Mouse (Mus musculus): ENCODE data around the gene Tbc1d7. TPM values are rescaled to one million over a fixed set of nuclear protein-coding genes. Genes with fewer than 3 reads are reported as not detected.
A peak's percentile ranks its signal among the peaks of the same experiment; 100 is the strongest.

Tbc1d7 gene
- total and polyA plus RNA-seq, 2 experiments from 2014 or later, result 39.9 to 86.6 TPM

DNA sequence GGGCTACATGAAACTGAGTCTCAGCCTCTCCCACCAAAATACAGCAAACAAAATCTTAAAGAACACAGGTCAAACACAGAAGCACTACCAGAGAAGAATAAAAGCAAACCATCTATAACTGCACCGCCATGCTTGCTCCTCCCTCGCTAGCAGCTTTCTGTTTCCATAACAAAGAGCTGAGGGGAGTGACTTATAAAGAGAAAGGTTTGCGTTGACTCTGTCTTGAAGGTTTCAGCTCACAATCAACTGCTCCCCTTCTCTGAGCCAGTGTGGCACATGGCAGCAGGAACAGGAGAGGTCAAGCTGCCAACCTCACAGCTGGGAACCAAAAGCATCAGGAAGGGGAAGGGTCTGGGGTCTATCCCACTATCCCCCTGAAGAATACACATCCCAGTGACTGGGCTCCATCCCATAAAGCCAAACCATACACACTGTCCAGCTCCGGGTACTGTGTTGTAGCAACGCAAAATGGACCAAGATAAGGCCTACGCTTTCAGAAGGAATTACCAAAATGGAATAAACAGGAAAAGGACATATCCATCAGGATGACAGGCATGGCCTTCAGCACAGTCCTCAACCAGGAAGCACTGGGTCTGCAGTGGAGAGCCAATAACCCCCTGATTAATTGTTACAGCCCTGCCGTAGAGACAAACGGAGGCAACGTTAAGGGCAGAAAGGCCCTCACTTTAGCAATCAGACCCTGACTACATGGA lies 44.8 kb upstream of the Tbc1d7 start:
- Histone ChIP-seq H3K4me3 (ENCODE audit: low read length) (no peak overlapping the region), H3K9ac (replicated peaks; ENCODE audit: low read length) (no peak overlapping the region), H3K27me3 (ENCODE audit: insufficient read depth, low read length) (no peaks in the 10 kb centered on the region), H3K27ac (peak overlapping the region; percentile 41; the same call in 1 of the 2 replicates), H3K4me1 (ENCODE audit: insufficient read depth, low read length) (peaks cover 9% of the 10 kb centered on the region), H3K4me2 (ENCODE audit: low read depth, low read length) (peak overlapping the region; percentile 38; the same call in 1 of the 2 replicates), H3K36me3 (ENCODE audit: insufficient read depth, low read length) (no peaks in the 10 kb centered on the region), H3K9me3 (ENCODE audit: low read length) (no peaks in the 10 kb centered on the region)
- 79% methylated on average over 9 of the region's 9 CpGs for WGBS
- DNase-seq (ENCODE audit: low spot score) (no peak), ATAC-seq (no peak)
- TF ChIP-seq CTCF (IDR thresholded peaks at IDR 0.05; ENCODE audit: low read depth), result no peak

DNA sequence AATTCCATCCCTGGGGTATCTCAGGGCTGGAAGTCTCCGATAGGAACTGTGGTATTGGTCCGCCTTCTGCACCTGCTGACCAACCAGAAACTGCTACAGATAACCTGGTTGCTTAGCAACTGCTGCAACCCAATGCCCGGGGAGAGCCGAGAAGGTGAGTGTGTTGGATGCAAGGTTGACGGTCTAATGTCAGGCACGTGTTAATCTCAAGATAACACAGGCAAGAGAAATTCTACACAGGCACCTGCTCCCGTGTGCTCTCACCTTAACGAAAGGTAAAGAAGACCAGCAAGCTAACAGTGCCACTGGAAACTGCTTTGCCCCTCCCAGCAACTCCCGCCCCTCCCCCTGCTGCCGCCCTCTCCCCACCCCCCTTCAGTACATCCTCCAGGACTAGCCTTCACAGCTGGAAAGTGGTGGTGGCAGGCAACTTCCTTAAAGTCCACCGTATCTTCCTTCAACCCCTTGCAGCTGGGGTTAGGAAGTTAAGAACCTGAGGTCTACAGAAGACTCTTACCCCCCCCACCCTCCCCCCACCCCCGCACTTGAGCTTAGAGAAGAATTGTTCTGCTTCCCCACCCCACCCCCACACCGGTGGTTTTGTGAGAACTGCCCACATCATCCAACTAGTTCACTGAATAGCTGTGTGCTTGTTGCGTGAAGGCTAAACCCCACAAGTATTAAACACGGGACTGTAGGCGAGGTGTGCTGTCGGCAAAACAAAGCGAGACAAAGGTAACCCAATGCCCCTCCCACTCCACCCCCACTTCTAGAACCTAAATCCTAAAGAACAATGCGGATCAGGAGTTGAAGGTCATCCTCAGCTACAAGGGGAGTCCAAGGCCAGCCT lies 44.1 kb upstream of the Tbc1d7 start:
- ATAC-seq, result peak; percentile 88
- Histone ChIP-seq H3K4me1 (ENCODE audit: insufficient read depth, low read length) (peaks cover 9% of the 10 kb centered on the region), H3K9me3 (ENCODE audit: low read length) (no peaks in the 10 kb centered on the region), H3K4me3 (ENCODE audit: low read length) (peak overlapping the region; percentile 5; the same call in 1 of the 2 replicates), H3K36me3 (ENCODE audit: insufficient read depth, low read length) (no peaks in the 10 kb centered on the region), H3K27me3 (ENCODE audit: insufficient read depth, low read length) (no peaks in the 10 kb centered on the region), H3K9ac (replicated peaks; ENCODE audit: low read length) (no peak overlapping the region), H3K4me2 (ENCODE audit: low read depth, low read length) (peak overlapping the region; percentile 38), H3K27ac (peak overlapping the region; percentile 41; the same call in 1 of the 2 replicates)
- peak; percentile 78 for DNase-seq (ENCODE audit: low spot score)
- TF ChIP-seq CTCF (IDR thresholded peaks at IDR 0.05; ENCODE audit: low read depth), result no peak
- WGBS, result 19% methylated on average over 19 of the region's 19 CpGs

DNA sequence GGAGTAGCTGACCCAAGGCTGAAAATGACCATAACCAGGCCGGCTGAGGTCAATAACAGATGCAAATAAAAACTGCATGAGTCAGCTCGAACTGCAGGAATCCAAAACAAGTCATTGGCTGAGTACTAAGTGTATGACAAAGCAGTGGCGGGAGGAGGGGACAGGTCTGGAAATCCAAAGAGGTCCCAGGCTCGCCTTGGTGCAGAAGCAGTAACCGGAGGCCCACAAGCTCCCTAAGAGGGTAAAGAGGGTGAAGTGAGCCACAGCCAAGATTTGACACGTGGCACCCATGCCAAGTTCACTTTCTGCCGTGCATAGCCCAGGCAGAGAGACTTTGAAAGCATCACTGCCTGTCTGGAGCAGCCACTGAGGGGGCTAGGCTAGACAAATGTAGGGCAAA lies 41.0 kb upstream of the Tbc1d7 start:
- TF ChIP-seq CTCF (IDR thresholded peaks at IDR 0.05; ENCODE audit: low read depth), result no peak
- ATAC-seq (no peak), DNase-seq (ENCODE audit: low spot score) (no peak)
- Histone ChIP-seq H3K4me2 (ENCODE audit: low read depth, low read length) (no peak overlapping the region), H3K4me3 (ENCODE audit: low read length) (no peak overlapping the region), H3K4me1 (ENCODE audit: insufficient read depth, low read length) (peaks cover 6% of the 10 kb centered on the region; the same call in 1 of the 2 replicates), H3K9ac (replicated peaks; ENCODE audit: low read length) (no peak overlapping the region), H3K9me3 (ENCODE audit: low read length) (no peaks in the 10 kb centered on the region), H3K27me3 (ENCODE audit: insufficient read depth, low read length) (no peaks in the 10 kb centered on the region), H3K36me3 (ENCODE audit: insufficient read depth, low read length) (no peaks in the 10 kb centered on the region), H3K27ac (no peak overlapping the region)
- 37% methylated on average over 7 of the region's 7 CpGs for WGBS

DNA sequence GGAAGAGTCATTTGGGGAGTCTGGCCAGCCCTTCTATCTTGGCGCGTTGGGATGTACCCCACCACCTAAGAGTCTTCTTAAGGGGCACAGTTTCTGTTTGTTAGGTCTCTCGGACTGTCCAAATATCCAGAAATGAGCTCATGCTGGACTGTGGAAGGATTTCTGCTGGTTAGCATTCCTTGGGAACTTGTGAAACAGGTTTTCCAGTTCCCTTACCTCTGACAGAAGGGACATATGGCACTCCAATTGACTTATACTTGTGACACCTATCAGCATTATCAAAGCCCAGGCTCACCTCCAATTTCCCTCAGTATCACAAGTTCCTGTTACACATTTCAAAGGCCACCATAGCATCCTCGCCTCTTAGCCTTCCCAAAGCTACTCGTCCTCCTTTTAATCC lies 39.7 kb upstream of the Tbc1d7 start:
- no peak for TF ChIP-seq CTCF (IDR thresholded peaks at IDR 0.05; ENCODE audit: low read depth)
- Histone ChIP-seq H3K4me3 (ENCODE audit: low read length) (no peak overlapping the region), H3K27me3 (ENCODE audit: insufficient read depth, low read length) (no peaks in the 10 kb centered on the region), H3K4me1 (ENCODE audit: insufficient read depth, low read length) (peaks cover 4% of the 10 kb centered on the region; the same call in 1 of the 2 replicates), H3K4me2 (ENCODE audit: low read depth, low read length) (no peak overlapping the region), H3K9ac (replicated peaks; ENCODE audit: low read length) (no peak overlapping the region), H3K27ac (no peak overlapping the region), H3K9me3 (ENCODE audit: low read length) (no peaks in the 10 kb centered on the region), H3K36me3 (ENCODE audit: insufficient read depth, low read length) (no peaks in the 10 kb centered on the region)
- DNase-seq (ENCODE audit: low spot score), result no peak
- 92% methylated on average over 5 of the region's 5 CpGs for WGBS
- ATAC-seq, result no peak

DNA sequence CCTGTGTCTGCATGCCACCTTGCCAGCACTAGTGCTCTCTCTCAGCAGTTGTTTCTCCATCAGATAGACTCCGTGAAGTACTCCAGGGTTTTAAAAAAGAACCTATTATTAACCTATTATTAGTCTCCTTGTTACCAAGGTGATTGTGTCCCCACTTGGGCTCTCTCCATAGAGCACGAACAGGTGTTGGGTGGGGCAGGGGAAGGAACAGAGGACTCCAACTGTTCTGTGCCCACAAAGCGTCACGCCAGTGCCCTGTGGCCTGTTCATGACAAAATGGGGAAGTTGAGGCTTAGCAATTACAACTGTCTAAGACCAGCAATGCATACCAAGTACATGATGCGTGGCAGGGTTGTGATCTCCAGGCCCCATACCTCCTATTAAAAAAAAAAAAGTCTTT lies 38.3 kb upstream of the Tbc1d7 start:
- no peaks in the 10 kb centered on the region for H3K9me3 ChIP-seq (ENCODE audit: low read length)
- 66% methylated on average over 5 of the region's 5 CpGs for WGBS
- TF ChIP-seq CTCF (IDR thresholded peaks at IDR 0.05; ENCODE audit: low read depth), result no peak
- H3K27ac ChIP-seq, result no peak overlapping the region
- DNase-seq (ENCODE audit: low spot score) (no peak), ATAC-seq (no peak)
- H3K4me1 ChIP-seq (ENCODE audit: insufficient read depth, low read length), result no peaks in the 10 kb centered on the region
- H3K4me3 ChIP-seq (ENCODE audit: low read length), result no peak overlapping the region
- no peaks in the 10 kb centered on the region for H3K36me3 ChIP-seq (ENCODE audit: insufficient read depth, low read length)
- H3K9ac ChIP-seq (replicated peaks; ENCODE audit: low read length), result no peak overlapping the region
- H3K27me3 ChIP-seq (ENCODE audit: insufficient read depth, low read length), result no peaks in the 10 kb centered on the region
- no peak overlapping the region for H3K4me2 ChIP-seq (ENCODE audit: low read depth, low read length)

DNA sequence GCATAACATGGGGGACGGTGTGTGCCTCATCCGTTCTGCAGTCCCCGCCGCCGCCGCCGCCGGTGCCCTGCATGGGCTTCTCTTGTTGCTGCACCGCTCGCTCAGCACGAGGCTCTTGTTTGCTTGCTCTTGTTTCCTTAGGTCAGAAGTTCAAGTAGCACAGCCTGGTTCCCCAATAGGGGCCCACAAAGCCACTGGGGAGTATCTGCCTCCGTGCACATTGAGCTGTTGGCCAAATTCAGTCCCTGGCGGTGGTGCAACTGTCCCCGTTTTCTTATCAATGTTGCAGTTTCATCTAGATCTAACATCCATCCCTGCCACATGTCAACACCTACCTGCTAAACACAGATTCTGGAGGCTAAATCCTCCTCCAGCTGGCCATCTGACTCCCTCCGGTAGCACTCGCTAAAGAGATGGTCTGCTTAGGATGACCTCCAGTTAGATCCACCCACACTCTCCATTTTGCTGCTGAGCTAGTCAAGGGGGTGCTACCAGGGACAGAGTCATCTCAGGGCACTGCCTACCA lies 37.7 kb upstream of the Tbc1d7 start:
- H3K27me3 ChIP-seq (ENCODE audit: insufficient read depth, low read length), result no peaks in the 10 kb centered on the region
- no peak overlapping the region for H3K9ac ChIP-seq (replicated peaks; ENCODE audit: low read length)

More for the DNA sequence above, 37.7 kb upstream of the Tbc1d7 start:
- no peak for ATAC-seq
- 44% methylated on average over 16 of the region's 16 CpGs for WGBS
- Histone ChIP-seq H3K4me1 (ENCODE audit: insufficient read depth, low read length) (no peaks in the 10 kb centered on the region), H3K36me3 (ENCODE audit: insufficient read depth, low read length) (no peaks in the 10 kb centered on the region), H3K4me2 (ENCODE audit: low read depth, low read length) (no peak overlapping the region), H3K9me3 (ENCODE audit: low read length) (no peaks in the 10 kb centered on the region), H3K27ac (no peak overlapping the region), H3K4me3 (ENCODE audit: low read length) (no peak overlapping the region)
- no peak for DNase-seq (ENCODE audit: low spot score)
- TF ChIP-seq CTCF (IDR thresholded peaks at IDR 0.05; ENCODE audit: low read depth), result no peak
